Mouse (Mus musculus) E14TG2a.4 (cell line): ENCODE data around the gene Rarres2.

Experiments
- H3K27me3 ChIP-seq: 2 replicates; pipeline ENCODE4 v1.6.1; 2014; ENCODE audit warnings: low read length, control low read depth; ENCODE audit not compliant: insufficient read depth
- H3K36me3 ChIP-seq: 2 replicates; pipeline ENCODE4 v1.6.1; 2014; ENCODE audit warnings: low read length, control low read depth; ENCODE audit not compliant: insufficient read depth
- H3K4me1 ChIP-seq: replicated peaks from 2 replicates; pipeline ENCODE4 v1.6.1; 2014; ENCODE audit warnings: low read depth, low read length, control low read depth
- H3K4me3 ChIP-seq: replicated peaks from 2 replicates; pipeline ENCODE4 v1.5.1; 2014; ENCODE audit warnings: mild to moderate bottlenecking, low read length
- H3K9me3 ChIP-seq: 2 replicates; pipeline ENCODE4 v1.6.1; 2014; ENCODE audit warnings: low read length, control low read depth
- CTCF ChIP-seq: conservative IDR thresholded peaks from 2 replicates; pipeline ENCODE4 v1.5.1; 2014; ENCODE audit warnings: low read length
- NANOG ChIP-seq: IDR thresholded peaks from 2 replicates; pipeline ENCODE4 v1.6.1; 2014; ENCODE audit warnings: borderline replicate concordance, low read length, mixed read lengths
- POU5F1 ChIP-seq: IDR thresholded peaks from 2 replicates; pipeline ENCODE4 v1.6.1; 2014; ENCODE audit warnings: low read length, borderline replicate concordance

The Rarres2 gene

DNA sequence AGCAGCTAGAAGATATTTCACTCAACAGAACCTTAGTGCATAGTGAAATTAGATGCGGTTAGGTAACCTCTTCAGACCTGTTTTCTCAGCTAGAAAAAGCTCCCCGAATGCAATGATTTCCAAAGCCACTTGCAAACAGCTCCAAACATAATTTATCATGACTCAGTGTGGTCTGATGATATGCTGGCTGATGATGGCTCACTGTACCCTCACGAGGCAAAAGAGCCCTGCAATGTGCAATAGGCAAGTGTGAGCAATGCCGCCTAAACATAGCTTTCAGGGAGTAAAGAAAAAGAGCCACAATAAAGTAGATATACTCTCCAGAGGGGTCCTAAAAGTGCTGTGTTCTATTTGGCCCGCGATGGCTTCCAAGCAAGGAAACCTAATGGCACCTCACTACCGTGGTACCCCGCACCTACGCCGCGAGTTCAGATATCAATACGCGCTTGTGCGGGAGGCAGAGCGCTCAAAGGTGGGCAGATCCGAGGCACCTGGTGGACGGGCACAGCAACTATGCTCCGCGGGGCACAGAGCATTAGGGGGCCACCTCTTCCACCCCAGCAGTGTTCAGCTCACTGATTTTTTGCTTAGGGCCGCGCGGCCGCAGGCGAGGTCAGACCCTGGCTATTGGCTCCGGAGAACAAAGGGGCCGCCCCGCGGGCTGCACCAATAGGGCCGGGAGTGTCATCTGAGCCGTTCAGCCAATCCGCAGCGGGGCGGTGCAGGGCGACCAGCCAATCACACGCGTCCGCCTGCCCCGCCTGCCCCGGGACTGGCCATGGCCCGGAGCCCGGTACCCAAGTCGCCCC lies 28.9 kb upstream of the Rarres2 start, which contains the start of gene Zfp775:
TSS of gene Zfp775 (plus strand) at position 793 of the 809 bp plus-strand sequence.
- H3K36me3 ChIP-seq: peaks cover 9% of the 10 kb centered on the region; the same call in 1 of the 2 replicates
- no peaks in the 10 kb centered on the region for H3K9me3 ChIP-seq
- H3K4me3 ChIP-seq: peak within 1 kb of the TSS; percentile 83
- peaks cover 36% of the 10 kb centered on the region for H3K4me1 ChIP-seq
- TF ChIP-seq POU5F1 (no peak), CTCF (no peak), NANOG (no peak)
- peaks cover 64% of the 10 kb centered on the region for H3K27me3 ChIP-seq

DNA sequence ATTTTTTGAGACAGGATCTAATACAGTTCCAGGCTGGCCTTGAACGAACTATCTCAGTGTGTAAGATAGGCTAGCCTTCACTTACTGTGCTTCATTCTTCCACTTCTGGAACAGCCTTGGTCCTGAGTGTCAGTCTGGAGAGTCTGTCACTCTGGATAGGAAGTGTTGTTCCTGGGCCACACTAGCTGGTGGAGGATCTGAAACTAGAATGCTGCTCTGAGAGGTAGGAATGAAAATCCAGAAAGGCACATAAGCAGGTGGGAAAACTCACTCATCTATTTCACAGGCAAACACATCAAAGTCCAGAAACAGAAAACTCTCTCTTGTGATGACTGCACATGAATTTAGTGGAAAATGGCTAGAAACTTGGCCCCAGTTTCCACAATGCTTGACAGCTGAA lies 28.0 kb upstream of the Rarres2 start:
- TF ChIP-seq NANOG (no peak), POU5F1 (no peak), CTCF (no peak)
- H3K36me3 ChIP-seq: peaks cover 9% of the 10 kb centered on the region; the same call in 1 of the 2 replicates
- no peak overlapping the region for H3K4me3 ChIP-seq
- H3K9me3 ChIP-seq: no peaks in the 10 kb centered on the region
- H3K27me3 ChIP-seq: peaks cover 73% of the 10 kb centered on the region
- peaks cover 41% of the 10 kb centered on the region for H3K4me1 ChIP-seq

DNA sequence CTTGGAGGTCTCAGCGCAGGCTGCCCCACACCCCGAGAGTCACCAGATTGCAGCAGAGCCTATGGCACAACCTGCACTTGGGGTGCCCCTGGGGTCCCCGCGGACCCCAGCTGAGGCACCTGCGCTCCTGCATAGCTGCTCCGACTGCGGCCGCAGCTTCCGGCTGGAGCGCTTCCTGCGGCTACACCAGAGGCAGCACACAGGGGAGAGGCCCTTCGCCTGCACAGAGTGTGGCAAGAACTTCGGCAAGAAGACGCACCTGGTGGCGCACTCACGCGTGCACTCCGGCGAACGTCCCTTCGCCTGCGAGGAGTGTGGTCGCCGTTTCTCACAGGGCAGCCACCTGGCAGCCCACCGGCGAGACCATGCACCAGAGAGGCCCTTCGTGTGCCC lies 24.6 kb upstream of the Rarres2 start:
- no peaks in the 10 kb centered on the region for H3K9me3 ChIP-seq
- TF ChIP-seq POU5F1 (no peak), CTCF (no peak), NANOG (no peak)
- peaks cover 51% of the 10 kb centered on the region for H3K4me1 ChIP-seq
- peaks cover 9% of the 10 kb centered on the region; the same call in 1 of the 2 replicates for H3K36me3 ChIP-seq
- H3K27me3 ChIP-seq: peaks cover 91% of the 10 kb centered on the region
- peak overlapping the region; percentile 72 for H3K4me3 ChIP-seq

DNA sequence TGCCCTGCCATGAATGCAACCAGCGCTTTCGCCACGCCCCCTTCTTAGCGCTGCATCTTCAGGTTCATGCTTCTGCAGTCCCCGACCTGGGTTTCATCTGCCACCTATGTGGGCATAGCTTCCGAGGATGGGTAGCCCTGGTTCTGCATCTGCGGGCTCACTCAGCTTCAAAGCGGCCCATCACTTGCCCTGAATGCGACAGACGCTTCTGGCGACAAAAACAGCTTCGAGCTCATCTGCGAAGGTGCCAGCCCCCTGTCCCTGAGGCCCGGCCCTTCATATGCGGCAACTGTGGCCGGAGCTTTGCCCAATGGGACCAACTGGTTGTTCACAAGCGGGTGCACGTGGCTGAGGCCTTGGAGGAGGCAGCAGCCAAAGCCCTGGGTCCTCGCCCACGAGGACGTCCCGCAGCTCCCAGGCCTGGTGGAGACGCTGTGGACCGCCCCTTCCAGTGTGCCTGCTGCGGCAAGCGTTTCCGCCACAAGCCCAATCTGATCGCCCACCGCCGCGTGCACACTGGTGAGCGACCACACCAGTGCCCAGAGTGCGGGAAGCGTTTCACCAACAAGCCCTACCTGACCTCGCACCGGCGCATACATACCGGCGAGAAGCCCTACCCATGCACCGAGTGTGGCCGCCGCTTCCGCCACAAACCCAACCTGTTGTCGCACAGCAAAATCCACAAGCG lies 24.1 kb upstream of the Rarres2 start:
- Histone ChIP-seq H3K36me3 (peaks cover 9% of the 10 kb centered on the region; the same call in 1 of the 2 replicates), H3K27me3 (peaks cover 95% of the 10 kb centered on the region), H3K4me3 (peak overlapping the region; percentile 72), H3K9me3 (no peaks in the 10 kb centered on the region), H3K4me1 (peaks cover 48% of the 10 kb centered on the region)
- TF ChIP-seq CTCF: no peak
- TF ChIP-seq POU5F1: no peak
- TF ChIP-seq NANOG: no peak

DNA sequence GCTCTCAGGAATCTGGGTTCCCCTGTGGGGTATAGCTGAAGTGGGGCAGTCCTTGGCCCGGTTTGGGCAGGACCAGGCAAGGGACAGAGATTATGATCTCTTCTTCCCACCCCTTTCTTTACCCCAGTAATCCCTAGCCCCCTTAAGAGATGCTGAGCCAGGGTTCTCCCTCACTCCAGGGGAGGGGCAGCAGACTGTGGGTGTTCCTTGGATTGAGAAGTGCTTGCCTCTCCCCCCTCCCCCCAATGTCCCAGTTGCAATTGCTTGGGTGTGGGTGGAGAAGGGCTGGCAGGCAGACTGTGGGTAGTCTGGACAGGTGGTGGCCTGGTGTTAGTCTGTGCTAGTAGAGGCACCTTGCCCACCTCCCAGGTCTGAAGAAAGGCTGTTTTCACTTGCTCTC lies 22.7 kb upstream of the Rarres2 start:
- H3K36me3 ChIP-seq: peaks cover 9% of the 10 kb centered on the region; the same call in 1 of the 2 replicates
- TF ChIP-seq NANOG: no peak
- TF ChIP-seq POU5F1: no peak
- no peak for TF ChIP-seq CTCF
- H3K4me3 ChIP-seq: peak overlapping the region; percentile 82
- H3K4me1 ChIP-seq: peaks cover 39% of the 10 kb centered on the region
- H3K27me3 ChIP-seq: peaks cover 94% of the 10 kb centered on the region
- H3K9me3 ChIP-seq: no peaks in the 10 kb centered on the region

DNA sequence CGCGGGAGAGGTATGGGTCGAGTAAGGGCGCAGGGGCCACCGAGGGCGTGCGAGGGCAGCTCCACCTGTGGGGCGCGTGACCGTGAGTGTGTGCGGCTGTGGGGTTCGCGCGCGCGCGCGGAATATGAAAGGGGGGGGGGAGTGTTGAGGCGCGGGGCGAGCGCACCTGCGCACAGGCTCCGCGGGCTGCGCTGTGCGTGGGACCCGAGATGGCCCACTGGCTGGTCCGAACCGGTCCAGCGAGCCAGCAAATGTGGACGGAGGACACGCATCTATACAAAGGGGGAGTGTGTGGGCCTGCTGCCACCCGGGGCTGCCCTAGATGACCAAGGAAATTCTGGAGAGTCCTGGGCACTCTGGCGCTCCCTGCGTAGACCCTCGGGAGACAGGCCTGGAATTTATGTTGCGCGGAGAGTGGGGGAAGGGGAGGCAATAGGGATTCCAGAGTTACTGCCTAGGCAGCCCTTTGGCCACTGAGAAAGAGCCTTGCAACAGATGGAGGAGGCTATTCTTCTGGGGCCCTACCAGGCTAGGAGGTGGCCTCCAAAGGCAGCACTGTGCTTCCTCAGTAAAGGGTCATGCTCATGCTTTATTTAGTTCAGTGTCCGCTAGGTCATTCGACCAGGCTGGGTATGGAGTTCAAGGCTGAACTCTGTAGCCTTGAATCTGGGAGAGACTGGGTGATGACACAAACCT lies 21.6 kb upstream of the Rarres2 start:
- Histone ChIP-seq H3K4me3 (peak overlapping the region; percentile 82), H3K27me3 (peaks cover 89% of the 10 kb centered on the region), H3K9me3 (no peaks in the 10 kb centered on the region), H3K36me3 (peaks cover 4% of the 10 kb centered on the region; the same call in 1 of the 2 replicates), H3K4me1 (peaks cover 39% of the 10 kb centered on the region)
- TF ChIP-seq NANOG: no peak
- TF ChIP-seq POU5F1: no peak
- TF ChIP-seq CTCF: no peak

DNA sequence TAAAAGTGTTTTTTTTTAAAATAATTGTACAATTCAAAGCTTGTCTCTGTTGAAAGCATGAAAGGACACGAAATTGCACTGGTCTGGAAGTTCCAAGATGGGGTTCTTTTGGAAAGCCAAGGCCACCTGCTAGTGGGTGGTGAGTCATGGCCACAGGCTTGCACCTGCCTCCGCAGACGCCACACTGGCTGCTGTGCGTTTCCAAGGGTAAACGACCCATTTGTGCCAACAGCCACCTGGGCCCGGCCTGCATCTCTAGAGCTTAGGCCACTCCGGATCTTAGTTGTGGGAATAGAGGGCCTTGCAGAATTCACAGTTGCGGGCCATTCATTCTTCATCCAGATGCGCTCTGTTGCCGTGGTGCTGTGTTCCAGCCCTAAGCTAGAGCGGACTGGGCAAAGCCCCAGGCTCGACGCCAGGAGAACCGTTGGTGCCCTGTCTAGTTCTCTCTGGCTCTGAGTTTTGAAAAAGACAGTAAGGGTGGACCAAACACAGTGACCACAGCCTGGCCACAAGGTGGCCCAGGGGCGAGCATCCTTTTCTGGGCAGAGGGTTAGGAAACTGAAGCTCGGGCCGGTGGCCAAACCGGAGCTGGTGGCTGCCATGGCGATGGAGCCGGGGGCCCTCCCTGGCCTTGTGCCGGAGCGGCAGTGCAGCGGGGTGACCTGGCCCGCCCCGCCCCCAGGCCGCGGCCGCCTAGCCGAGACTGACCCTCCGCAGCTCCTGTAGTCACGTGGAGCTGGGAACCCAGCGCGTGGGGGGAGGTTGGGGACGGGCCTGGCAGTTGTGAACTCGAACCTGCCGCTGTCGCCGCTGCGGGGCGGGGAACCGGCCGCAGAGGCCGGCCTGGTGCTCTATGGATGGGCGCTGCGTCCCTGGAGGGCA lies 20.8 kb upstream of the Rarres2 start, which contains the start of the genes Repin1 and Gm44965:
TSS of gene Repin1 (plus strand) at position 726 of the 885 bp plus-strand sequence.
TSS of gene Gm44965 (plus strand) at position 784 of the 885 bp plus-strand sequence.
- peaks cover 81% of the 10 kb centered on the region for H3K27me3 ChIP-seq
- H3K4me3 ChIP-seq: peak within 1 kb of the TSS; percentile 82
- H3K36me3 ChIP-seq: no peaks in the 10 kb centered on the region
- peaks cover 39% of the 10 kb centered on the region for H3K4me1 ChIP-seq
- H3K9me3 ChIP-seq: no peaks in the 10 kb centered on the region
- TF ChIP-seq CTCF: no peak
- TF ChIP-seq POU5F1: no peak
- TF ChIP-seq NANOG: no peak
